Mouse (Mus musculus) MEL (cell line): ENCODE results near the gene Arhgap19.

Experiments used
- CTCF ChIP-seq, 3 experiments: IDR thresholded peaks in 2 of 3; conservative IDR thresholded peaks in 1 of 3; 2 replicates each; pipeline ENCODE4 v1.5.1; 2011 to 2012; ENCODE audit warnings: low read length in 3 of 3, low read depth in 2 of 3, mild to moderate bottlenecking in 2 of 3, improper control_type of control experiment in 1 of 3, inconsistent platforms in 1 of 3, mixed read lengths in 1 of 3, moderate library complexity in 1 of 3; ENCODE audit not compliant: control insufficient read depth in 1 of 3, insufficient read depth in 1 of 3, poor library complexity in 1 of 3, severe bottlenecking in 1 of 3
- POLR2A ChIP-seq, 2 experiments: IDR thresholded peaks; 2 replicates each; pipeline ENCODE4 v1.6.1; 2011 to 2012; ENCODE audit warnings: low read length in 2 of 2, mild to moderate bottlenecking in 2 of 2, control low read depth in 1 of 2, improper control_type of control experiment in 1 of 2, low read depth in 1 of 2, moderate library complexity in 1 of 2; ENCODE audit not compliant: control insufficient read depth in 1 of 2, insufficient read depth in 1 of 2, poor library complexity in 1 of 2
- RCOR1 ChIP-seq: IDR thresholded peaks from 2 replicates; pipeline ENCODE4 v1.6.1; 2012; ENCODE audit warnings: low read depth, mild to moderate bottlenecking, inconsistent platforms, low read length, improper control_type of control experiment

- TF ChIP-seq CTCF (IDR thresholded peaks at IDR 0.05 in 2 of 3, conservative IDR thresholded peaks at IDR 0.05 in 1 of 3; ENCODE audit: control insufficient read depth in 1 of 3, insufficient read depth in 1 of 3, low read depth in 2 of 3, low read length in 3 of 3, poor library complexity in 1 of 3, severe bottlenecking in 1 of 3) (no peak), POLR2A (IDR thresholded peaks at IDR 0.05; ENCODE audit: control insufficient read depth in 1 of 2, insufficient read depth in 1 of 2, low read depth in 1 of 2, low read length in 2 of 2, poor library complexity in 1 of 2) (0 out of 4 replicates have a peak, but pooled peaks of 1 of the 2 experiments have one; percentile 10), RCOR1 (no peak)
Measured at GRCm38 (mm10) chr19:41847091-41847581, 45.3 kb upstream of the Arhgap19 start.
